Mouse (Mus musculus) kidney, embryonic 14.5 days (tissue): ENCODE results near the gene 6030468B19Rik. TPM values are rescaled to one million over a fixed set of nuclear protein-coding genes. Genes with fewer than 3 reads are reported as not detected.

Experiments
- ATAC-seq: fragments of 200-750 bp; cut with Nextera tagmentation; 2 replicates; pipeline ENCODE4 v1.8.0; 2017; ENCODE audit warnings: moderate number of reproducible peaks, mild to moderate bottlenecking, moderate TSS enrichment, moderate library complexity; ENCODE audit not compliant: low FRiP score, low TSS enrichment
- H3K27ac ChIP-seq: fragments of 300-500 bp; sonication (generic); 2 replicates; pipeline ENCODE4 v1.5.1; 2014; ENCODE audit warnings: low read depth, mild to moderate bottlenecking, low read length, moderate library complexity, mixed read lengths
- H3K27me3 ChIP-seq: fragments of 300-500 bp; sonication (generic); 2 replicates; pipeline ENCODE4 v1.6.1; 2014; ENCODE audit warnings: mild to moderate bottlenecking, low read length; ENCODE audit not compliant: control insufficient read depth, insufficient read depth
- H3K36me3 ChIP-seq: fragments of 300-500 bp; sonication (generic); 2 replicates; pipeline ENCODE4 v1.6.1; 2014; ENCODE audit warnings: low read length, mixed read lengths; ENCODE audit not compliant: control insufficient read depth, insufficient read depth
- H3K4me1 ChIP-seq: fragments of 300-500 bp; sonication (generic); 2 replicates; pipeline ENCODE4 v1.6.1; 2014; ENCODE audit warnings: low read length, mixed read lengths; ENCODE audit not compliant: control insufficient read depth, insufficient read depth
- H3K4me2 ChIP-seq: fragments of 300-500 bp; sonication (generic); replicated peaks from 2 replicates; pipeline ENCODE4 v1.6.1; 2014; ENCODE audit warnings: low read depth, mild to moderate bottlenecking, low read length
- H3K4me3 ChIP-seq: fragments of 300-500 bp; sonication (generic); 2 replicates; pipeline ENCODE4 v1.5.1; 2014; ENCODE audit warnings: mild to moderate bottlenecking, low read length
- H3K9ac ChIP-seq: fragments of 300-500 bp; sonication (generic); 2 replicates; pipeline ENCODE4 v1.6.1; 2014; ENCODE audit warnings: low read depth, mild to moderate bottlenecking, low read length, moderate library complexity
- H3K9me3 ChIP-seq: fragments of 300-500 bp; sonication (generic); 2 replicates; pipeline ENCODE4 v1.6.1; 2016; ENCODE audit warnings: low read length; ENCODE audit not compliant: control insufficient read depth
- WGBS: fragments of 180-500 bp; shearing (Covaris S2); extraction: QIAGEN DNeasy Blood & Tissue Kit; methylation state at CpG from one replicate; pipeline ENCODE4 v1.1.7; 2014; 5-methylcytosine and 5-hydroxymethylcytosine counted together
- polyA plus RNA-seq: library from polyadenylated mRNA; unstranded; fragments of >200 nt; fragmentation: Nextera tagmentation; extraction: Ambion mirVana; gene quantifications from 2 replicates; pipeline ENCODE4 v1.2.1, GENCODE M21; 2014

The 6030468B19Rik gene
- polyA plus RNA-seq, 1 experiment from 2014 or later = not detected

DNA sequence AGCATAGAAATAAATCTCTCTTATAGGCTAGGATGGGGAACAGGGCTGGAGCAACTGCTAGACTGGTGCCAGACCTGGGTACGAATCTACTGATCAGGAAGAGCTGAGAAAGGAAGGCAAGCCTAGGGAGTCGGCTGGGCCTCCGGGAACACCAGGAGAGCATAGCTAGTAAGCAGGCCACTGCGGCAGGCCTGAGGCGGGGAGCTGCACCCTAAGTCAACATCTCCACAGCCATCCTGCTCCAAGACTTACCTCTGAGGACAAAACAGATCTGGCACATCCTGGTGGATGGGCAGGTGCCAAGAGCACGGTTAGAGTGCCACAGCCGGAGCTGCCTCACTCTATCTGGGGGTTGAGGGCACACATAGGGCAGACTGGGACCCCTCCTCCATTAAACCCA lies 22.7 kb downstream of the 6030468B19Rik start:
- Histone ChIP-seq H3K4me3 (no peak overlapping the region), H3K9me3 (no peaks in the 10 kb centered on the region), H3K36me3 (peaks cover 80% of the 10 kb centered on the region), H3K27me3 (no peaks in the 10 kb centered on the region), H3K4me2 (no peak overlapping the region), H3K4me1 (peaks cover 24% of the 10 kb centered on the region), H3K27ac (no peak overlapping the region), H3K9ac (no peak overlapping the region)
- ATAC-seq = no peak
- WGBS = 92% methylated on average over 7 of the region's 7 CpGs

DNA sequence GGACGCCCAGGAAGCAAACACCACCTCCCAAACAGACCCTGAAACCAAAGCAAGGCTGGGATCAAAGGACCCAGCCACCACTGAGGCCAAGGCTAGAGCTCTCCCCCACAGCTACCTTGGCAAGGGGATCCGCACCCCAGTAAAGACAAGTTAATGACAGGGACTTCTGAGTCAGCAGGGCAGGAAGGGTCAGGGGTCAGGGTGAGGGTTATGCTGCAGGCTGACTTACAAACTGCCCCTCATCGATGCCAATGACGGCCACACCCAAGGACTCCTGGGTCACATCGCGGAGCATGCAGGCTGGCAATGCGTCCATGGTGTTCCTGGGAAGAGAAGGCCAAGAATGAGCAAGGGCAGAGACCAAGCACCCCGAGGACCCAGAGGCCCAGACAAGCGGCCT lies 24.4 kb downstream of the 6030468B19Rik start:
- Histone ChIP-seq H3K4me1 (peaks cover 31% of the 10 kb centered on the region), H3K4me3 (no peak overlapping the region), H3K9ac (no peak overlapping the region), H3K4me2 (no peak overlapping the region), H3K9me3 (no peaks in the 10 kb centered on the region), H3K36me3 (peaks cover 67% of the 10 kb centered on the region), H3K27ac (no peak overlapping the region), H3K27me3 (no peaks in the 10 kb centered on the region)
- ATAC-seq = no peak
- WGBS = 78% methylated on average over 9 of the region's 9 CpGs

DNA sequence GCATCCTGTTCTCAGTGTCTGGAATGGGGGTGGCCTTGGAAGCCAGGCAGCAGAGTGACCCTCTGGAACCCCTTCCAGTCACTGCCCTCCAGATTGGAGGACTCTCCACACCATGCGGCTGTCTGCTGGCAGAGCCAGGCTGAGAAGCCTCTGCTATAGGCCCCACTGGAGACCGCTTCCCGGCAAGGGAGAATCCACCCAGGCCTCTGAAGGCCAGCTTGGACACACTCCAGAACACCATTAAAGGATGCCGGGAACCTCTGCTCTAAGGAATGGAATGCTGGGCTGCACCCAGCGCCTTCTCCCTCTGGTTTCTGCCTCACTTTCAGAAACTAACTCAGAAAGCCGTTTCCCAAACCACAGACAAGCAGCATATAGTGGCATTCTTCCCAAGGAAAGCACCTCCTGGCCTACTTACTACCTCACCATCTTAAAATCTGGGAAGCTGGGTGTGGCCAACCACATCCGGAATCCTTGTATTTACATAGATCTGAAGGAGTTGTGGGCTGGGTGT lies 25.3 kb downstream of the 6030468B19Rik start:
- H3K27me3 ChIP-seq = no peaks in the 10 kb centered on the region
- H3K4me2 ChIP-seq = no peak overlapping the region
- H3K4me3 ChIP-seq = no peak overlapping the region
- no peak overlapping the region for H3K9ac ChIP-seq
- WGBS = 83% methylated on average over 7 of the region's 7 CpGs
- peaks cover 58% of the 10 kb centered on the region for H3K36me3 ChIP-seq
- H3K9me3 ChIP-seq = no peaks in the 10 kb centered on the region
- H3K27ac ChIP-seq = no peak overlapping the region
- ATAC-seq = no peak
- H3K4me1 ChIP-seq = peaks cover 36% of the 10 kb centered on the region

DNA sequence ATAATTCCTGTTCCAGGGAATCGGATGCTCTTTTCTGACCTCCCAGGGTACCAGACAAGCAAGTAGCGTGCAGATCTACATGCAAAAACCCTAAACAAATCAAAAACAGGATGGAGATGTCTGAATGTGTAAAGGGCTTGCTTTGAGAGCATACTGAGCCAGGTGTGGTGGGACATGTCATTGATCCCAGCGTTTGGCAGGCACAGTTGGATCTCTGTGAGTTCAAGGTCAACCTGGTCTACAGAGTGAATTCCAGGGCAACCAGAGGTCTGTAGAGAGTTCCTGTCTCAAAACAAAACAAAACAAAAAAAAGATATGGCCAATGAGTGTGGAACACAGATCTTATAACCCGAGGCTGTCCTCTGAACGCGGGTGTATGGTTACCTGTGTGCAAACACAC lies 26.0 kb downstream of the 6030468B19Rik start:
- Histone ChIP-seq H3K4me3 (no peak overlapping the region), H3K27me3 (no peaks in the 10 kb centered on the region), H3K9me3 (no peaks in the 10 kb centered on the region), H3K4me2 (0 out of 2 replicates have a peak overlapping the region, but pooled peaks have one; percentile 4), H3K9ac (no peak overlapping the region), H3K4me1 (peaks cover 39% of the 10 kb centered on the region), H3K36me3 (peaks cover 52% of the 10 kb centered on the region), H3K27ac (no peak overlapping the region)
- ATAC-seq = no peak
- 87% methylated on average over 6 of the region's 6 CpGs for WGBS

DNA sequence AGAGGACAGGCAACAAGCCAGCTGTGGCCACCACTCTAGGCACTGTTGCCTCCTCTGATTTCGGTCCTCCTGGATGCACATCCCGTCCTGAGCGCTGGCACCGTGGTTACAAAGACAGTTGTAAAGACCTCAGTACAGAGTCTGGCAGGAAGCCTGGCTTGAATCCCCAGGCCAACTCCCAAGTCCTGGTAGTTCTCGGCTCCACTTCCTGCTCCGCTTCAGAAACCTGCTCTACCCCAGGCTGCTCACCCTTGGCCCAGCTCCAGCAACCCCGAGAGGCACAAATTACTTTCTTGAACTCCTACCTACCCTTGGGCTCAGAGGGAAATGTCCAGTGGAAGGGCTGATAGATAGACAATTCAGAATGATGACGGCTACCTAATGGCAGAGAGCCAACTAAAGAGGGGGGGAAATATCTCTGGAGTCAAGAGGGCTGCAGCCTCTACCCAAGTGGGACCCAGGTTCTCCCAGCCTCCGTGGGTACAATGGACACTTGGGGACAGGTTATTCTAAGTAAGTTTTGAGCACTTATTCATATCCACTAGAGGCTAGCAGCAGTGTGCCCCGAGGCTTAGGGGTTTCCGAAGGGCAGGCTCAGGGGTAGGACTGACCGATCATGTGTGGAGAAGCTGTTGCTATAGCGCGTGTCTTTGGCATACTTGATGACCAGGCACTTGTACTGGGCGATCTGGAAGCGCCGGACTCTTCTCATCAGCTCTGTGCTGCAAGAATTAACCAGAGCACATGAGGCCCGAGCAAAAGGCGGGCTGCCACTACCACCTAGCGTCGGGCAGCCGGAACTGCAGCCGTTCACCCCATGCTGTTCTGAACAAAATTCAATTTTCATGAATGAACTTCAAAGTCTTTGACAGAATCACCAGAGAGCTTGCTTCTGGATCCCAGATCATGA lies 26.9 kb downstream of the 6030468B19Rik start:
- no peak overlapping the region; the same call in 1 of the 2 replicates for H3K27ac ChIP-seq
- 19% methylated on average over 23 of the region's 23 CpGs for WGBS
- H3K4me2 ChIP-seq = peak overlapping the region; percentile 87
- peak overlapping the region; percentile 74 for H3K4me3 ChIP-seq
- H3K4me1 ChIP-seq = peaks cover 47% of the 10 kb centered on the region
- peak overlapping the region; percentile 80 for H3K9ac ChIP-seq
- ATAC-seq = peak; percentile 65
- peaks cover 43% of the 10 kb centered on the region for H3K36me3 ChIP-seq
- no peaks in the 10 kb centered on the region for H3K27me3 ChIP-seq
- no peaks in the 10 kb centered on the region for H3K9me3 ChIP-seq

DNA sequence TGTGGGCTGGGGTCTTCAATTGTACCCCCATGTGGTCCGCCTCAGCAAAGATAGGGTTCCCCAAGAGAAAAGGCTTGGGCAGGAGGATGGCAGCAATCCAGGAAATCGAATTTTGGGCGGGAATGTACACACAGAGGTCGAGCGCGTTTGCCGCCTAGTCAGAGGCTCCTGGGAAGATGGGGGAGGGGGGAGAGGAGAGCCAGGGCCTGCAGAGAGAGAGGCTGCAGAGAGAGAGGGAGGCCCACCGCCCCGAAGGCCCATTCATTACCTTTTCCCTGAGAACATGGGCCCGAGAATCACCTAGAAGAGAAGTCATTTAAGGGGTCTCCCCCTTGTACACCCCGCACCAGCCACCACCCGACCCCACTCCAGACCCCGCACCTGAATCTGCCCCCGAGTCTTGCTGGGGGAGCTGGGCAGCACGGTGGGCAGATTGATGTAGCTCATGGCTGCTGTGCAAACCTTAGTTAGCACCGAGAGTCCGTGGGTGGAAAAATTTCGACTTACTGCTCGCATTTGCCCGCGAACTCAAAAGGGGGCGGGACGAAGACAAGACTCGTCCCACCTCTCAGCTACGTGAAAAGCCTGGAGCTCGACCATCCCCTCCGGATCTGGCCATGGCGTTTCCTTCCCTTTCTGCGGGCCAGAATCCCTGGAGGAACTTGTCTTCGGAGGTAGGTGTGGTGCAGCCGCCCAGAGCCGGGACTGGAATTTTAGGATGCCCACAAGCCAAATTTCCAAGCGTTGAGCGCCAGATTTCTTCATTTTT lies 28.1 kb downstream of the 6030468B19Rik start, which contains the start of the genes Afmid and Tk1:
Gene Afmid, plus strand, starts transcription at position 592 of the 769 bp plus-strand sequence.
Gene Tk1, minus strand, starts transcription at position 760 of the 769 bp plus-strand sequence.
- WGBS = under 1% methylated on average over 34 of the region's 34 CpGs

DNA sequence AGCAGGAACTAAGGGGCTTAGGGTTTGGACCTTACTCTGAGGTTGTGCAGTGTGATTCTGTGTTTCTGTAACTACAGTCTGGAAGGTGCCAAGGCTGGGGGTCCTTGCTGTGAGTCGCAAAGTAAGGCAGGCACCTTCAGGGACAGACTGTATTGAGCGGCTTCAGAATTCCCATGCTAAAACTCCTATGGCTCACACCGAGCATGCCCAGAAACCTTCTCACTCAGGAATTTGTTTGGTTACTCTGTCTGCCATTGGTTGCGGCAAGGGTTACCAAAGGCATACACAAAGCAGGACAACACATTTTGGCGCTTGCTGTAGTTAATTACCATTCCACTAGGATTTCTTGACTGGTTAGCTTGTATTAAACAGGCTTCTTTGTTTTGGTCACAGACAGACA lies 28.7 kb downstream of the 6030468B19Rik start:
- Histone ChIP-seq H3K27me3 (no peaks in the 10 kb centered on the region), H3K4me2 (peak overlapping the region; percentile 87), H3K36me3 (peaks cover 25% of the 10 kb centered on the region), H3K4me1 (peaks cover 58% of the 10 kb centered on the region), H3K27ac (peak overlapping the region; percentile 96), H3K9me3 (no peaks in the 10 kb centered on the region), H3K4me3 (peak overlapping the region; percentile 74), H3K9ac (peak overlapping the region; percentile 80)
- 8% methylated on average over 5 of the region's 5 CpGs for WGBS
- peak; percentile 22; the same call in 1 of the 2 replicates for ATAC-seq

More for the DNA sequence above, 28.1 kb downstream of the 6030468B19Rik start, which contains the start of the genes Afmid and Tk1:
- Histone ChIP-seq H3K9ac (peak within 1 kb of the TSS; percentile 80), H3K27me3 (no peaks in the 10 kb centered on the region), H3K4me3 (peak within 1 kb of the TSS; percentile 74), H3K27ac (peak within 1 kb of the TSS; percentile 96), H3K36me3 (peaks cover 31% of the 10 kb centered on the region), H3K4me2 (peak within 1 kb of the TSS; percentile 87), H3K4me1 (peaks cover 58% of the 10 kb centered on the region), H3K9me3 (no peaks in the 10 kb centered on the region)
- ATAC-seq = peak; percentile 72

DNA sequence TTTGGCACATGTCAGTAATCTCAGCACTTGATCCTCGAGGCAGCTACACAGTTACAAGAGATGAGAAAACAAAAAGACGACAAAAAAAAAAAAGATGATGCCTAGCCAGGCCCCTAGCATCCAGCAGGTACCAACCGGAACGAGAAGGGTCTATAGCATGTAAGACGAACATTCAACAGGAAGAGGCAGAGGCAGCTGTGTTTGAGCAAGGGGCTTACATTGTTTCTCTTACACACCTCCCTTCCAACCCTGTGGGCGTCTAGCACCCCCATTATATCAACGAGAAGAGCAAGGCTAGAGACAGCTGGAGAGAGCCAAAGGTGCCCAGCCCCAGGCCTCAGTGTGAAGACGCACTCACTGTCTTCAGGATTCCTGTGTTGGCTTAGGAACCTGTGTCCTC lies 29.5 kb downstream of the 6030468B19Rik start:
- no peaks in the 10 kb centered on the region for H3K27me3 ChIP-seq
- no peak overlapping the region for H3K4me2 ChIP-seq
- no peak overlapping the region for H3K4me3 ChIP-seq
- no peak for ATAC-seq
- 58% methylated on average over 8 of the region's 8 CpGs for WGBS
- H3K36me3 ChIP-seq = peaks cover 17% of the 10 kb centered on the region
- no peaks in the 10 kb centered on the region for H3K9me3 ChIP-seq
- H3K4me1 ChIP-seq = peaks cover 56% of the 10 kb centered on the region
- H3K27ac ChIP-seq = no peak overlapping the region
- no peak overlapping the region; the same call in 1 of the 2 replicates for H3K9ac ChIP-seq
